Mouse (Mus musculus): ENCODE data around the gene Vwce. TPM values are rescaled to one million over a fixed set of nuclear protein-coding genes. Genes with fewer than 3 reads are reported as not detected.

The Vwce gene
- polyA plus RNA-seq, 1 experiment from 2014 or later: 0.51 TPM

Other genes starting within 250 kb of the Vwce start
- gene Syt7, start 245.1 kb upstream of the Vwce start, polyA plus RNA-seq (2014; fragmentation: Nextera tagmentation; extraction: Ambion mirVana): 0.67 and 0.92 TPM in 2 replicates
- 0.09 and 0.22 TPM in 2 replicates for gene Lrrc10b, start 176.7 kb upstream of the Vwce start, polyA plus RNA-seq (2014; fragmentation: Nextera tagmentation; extraction: Ambion mirVana)
- gene Ppp1r32, start 151.3 kb upstream of the Vwce start, polyA plus RNA-seq (2014; fragmentation: Nextera tagmentation; extraction: Ambion mirVana): not detected in 2 replicates
- 31.7 and 34.9 TPM in 2 replicates for gene Cpsf7, start 108.9 kb upstream of the Vwce start, polyA plus RNA-seq (2014; fragmentation: Nextera tagmentation; extraction: Ambion mirVana)
- 52.2 and 54.0 TPM in 2 replicates for gene Sdhaf2, start 108.1 kb upstream of the Vwce start, polyA plus RNA-seq (2014; fragmentation: Nextera tagmentation; extraction: Ambion mirVana)
- 19.3 and 26.0 TPM in 2 replicates for gene Tmem216, start 78.0 kb upstream of the Vwce start, polyA plus RNA-seq (2014; fragmentation: Nextera tagmentation; extraction: Ambion mirVana)
- gene Cyb561a3, start 57.0 kb upstream of the Vwce start, polyA plus RNA-seq (2014; fragmentation: Nextera tagmentation; extraction: Ambion mirVana): 19.2 and 19.9 TPM in 2 replicates
- 26.5 and 27.6 TPM in 2 replicates for gene Tmem138, start 56.9 kb upstream of the Vwce start, polyA plus RNA-seq (2014; fragmentation: Nextera tagmentation; extraction: Ambion mirVana)
- 251 and 258 TPM in 2 replicates for gene Ddb1, start 28.9 kb upstream of the Vwce start, polyA plus RNA-seq (2014; fragmentation: Nextera tagmentation; extraction: Ambion mirVana)
- 8.6 and 11.2 TPM in 2 replicates for gene Tkfc, start 28.6 kb upstream of the Vwce start, polyA plus RNA-seq (2014; fragmentation: Nextera tagmentation; extraction: Ambion mirVana)
- gene Pga5, start 43.9 kb downstream of the Vwce start, polyA plus RNA-seq (2014; fragmentation: Nextera tagmentation; extraction: Ambion mirVana): not detected in 2 replicates
- 28.4 and 30.0 TPM in 2 replicates for gene Vps37c, start 54.5 kb downstream of the Vwce start, polyA plus RNA-seq (2014; fragmentation: Nextera tagmentation; extraction: Ambion mirVana)
- 0.66 and 1.4 TPM in 2 replicates for gene Cd5, start 104.8 kb downstream of the Vwce start, polyA plus RNA-seq (2014; fragmentation: Nextera tagmentation; extraction: Ambion mirVana)
- gene Cd6, start 195.8 kb downstream of the Vwce start, polyA plus RNA-seq (2014; fragmentation: Nextera tagmentation; extraction: Ambion mirVana): not detected in 2 replicates
- 0.46 and 0.66 TPM in 2 replicates for gene Slc15a3, start 205.5 kb downstream of the Vwce start, polyA plus RNA-seq (2014; fragmentation: Nextera tagmentation; extraction: Ambion mirVana)
- 31.6 and 37.0 TPM in 2 replicates for gene Tmem132a, start 235.7 kb downstream of the Vwce start, polyA plus RNA-seq (2014; fragmentation: Nextera tagmentation; extraction: Ambion mirVana)
- 92.4 and 94.5 TPM in 2 replicates for gene Tmem109, start 247.8 kb downstream of the Vwce start, polyA plus RNA-seq (2014; fragmentation: Nextera tagmentation; extraction: Ambion mirVana)